Mouse (Mus musculus) bone marrow, adult 2 months (tissue): ENCODE measurements around the gene Ddr1.

Experiments
- CTCF ChIP-seq: fragments of 200-500 bp; IDR thresholded peaks from 2 replicates; pipeline ENCODE4 v1.5.1; 2011; ENCODE audit warnings: low read length, control low read depth; ENCODE audit not compliant: control insufficient read depth, insufficient read depth
- POLR2A ChIP-seq: fragments of 200-500 bp; IDR thresholded peaks from 2 replicates; pipeline ENCODE4 v1.6.1; 2011; ENCODE audit warnings: low read depth, mild to moderate bottlenecking, control low read depth, low read length, borderline replicate concordance; ENCODE audit not compliant: control insufficient read depth

DNA sequence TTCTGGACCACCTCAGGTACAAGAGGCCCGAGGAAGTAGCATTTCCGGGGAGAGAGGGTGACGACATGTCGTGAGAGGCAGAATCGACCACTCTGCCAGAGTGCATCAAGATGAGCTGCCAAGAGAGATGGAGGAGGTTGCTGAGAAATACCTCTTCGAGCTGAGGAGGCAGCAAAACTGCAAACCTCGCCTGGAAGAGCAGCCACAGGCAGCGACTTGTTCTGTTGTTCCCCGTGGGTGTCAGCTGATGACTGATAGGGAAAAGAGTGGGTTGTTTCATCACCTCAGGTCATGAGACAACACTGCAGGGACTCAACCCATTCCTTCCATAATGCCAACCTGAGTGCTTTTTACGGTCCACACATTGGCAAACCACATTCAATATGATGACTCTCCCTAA lies 45.3 kb upstream of the Ddr1 start:
- TF ChIP-seq CTCF (no peak), POLR2A (no peak)
